Mouse (Mus musculus) forebrain, embryonic 15.5 days (tissue): Measurements from ENCODE around the gene Zic1. TPM values are rescaled to one million over a fixed set of nuclear protein-coding genes. Genes with fewer than 3 reads are reported as not detected.

Source experiments
- ATAC-seq: fragments of 200-750 bp; cut with Nextera tagmentation; replicated peaks from 2 replicates; pipeline ENCODE4 v1.8.0; 2017; ENCODE audit warnings: mild to moderate bottlenecking, moderate TSS enrichment, moderate library complexity
- H3K27ac ChIP-seq: fragments of 300-500 bp; sonication (generic); replicated peaks from 2 replicates; pipeline ENCODE4 v1.5.1; 2015; ENCODE audit warnings: mild to moderate bottlenecking, inconsistent platforms
- H3K27me3 ChIP-seq: fragments of 300-500 bp; sonication (generic); 2 replicates; pipeline ENCODE4 v1.6.1; 2015; ENCODE audit warnings: inconsistent platforms
- H3K36me3 ChIP-seq: fragments of 300-500 bp; sonication (generic); 2 replicates; pipeline ENCODE4 v1.6.1; 2015; ENCODE audit warnings: mild to moderate bottlenecking, inconsistent platforms
- H3K4me1 ChIP-seq: fragments of 300-500 bp; sonication (generic); 2 replicates; pipeline ENCODE4 v1.6.1; 2015; ENCODE audit warnings: inconsistent platforms
- H3K4me2 ChIP-seq: fragments of 300-500 bp; sonication (generic); replicated peaks from 2 replicates; pipeline ENCODE4 v1.6.1; 2015; ENCODE audit warnings: mild to moderate bottlenecking, inconsistent platforms
- H3K4me3 ChIP-seq: fragments of 300-500 bp; sonication (generic); 2 replicates; pipeline ENCODE4 v1.5.1; 2015; ENCODE audit warnings: mild to moderate bottlenecking, inconsistent platforms
- H3K9ac ChIP-seq: fragments of 300-500 bp; sonication (generic); replicated peaks from 2 replicates; pipeline ENCODE4 v1.6.1; 2015; ENCODE audit warnings: mild to moderate bottlenecking, inconsistent platforms
- H3K9me3 ChIP-seq: fragments of 300-500 bp; sonication (generic); 2 replicates; pipeline ENCODE4 v1.6.1; 2016; ENCODE audit warnings: inconsistent platforms
- WGBS: fragments of 180-500 bp; shearing (Covaris S2); methylation state at CpG from one replicate; pipeline ENCODE4 v1.1.7; 2015; ENCODE audit warnings: mixed read lengths; 5-methylcytosine and 5-hydroxymethylcytosine counted together
- polyA plus RNA-seq: library from polyadenylated mRNA; unstranded; fragments of >200 nt; fragmentation: Nextera tagmentation; extraction: Ambion mirVana; gene quantifications from 2 replicates; pipeline ENCODE4 v1.2.1, GENCODE M21; 2015

The Zic1 gene
- polyA plus RNA-seq, 1 experiment from 2014 or later = 9.6 TPM

DNA sequence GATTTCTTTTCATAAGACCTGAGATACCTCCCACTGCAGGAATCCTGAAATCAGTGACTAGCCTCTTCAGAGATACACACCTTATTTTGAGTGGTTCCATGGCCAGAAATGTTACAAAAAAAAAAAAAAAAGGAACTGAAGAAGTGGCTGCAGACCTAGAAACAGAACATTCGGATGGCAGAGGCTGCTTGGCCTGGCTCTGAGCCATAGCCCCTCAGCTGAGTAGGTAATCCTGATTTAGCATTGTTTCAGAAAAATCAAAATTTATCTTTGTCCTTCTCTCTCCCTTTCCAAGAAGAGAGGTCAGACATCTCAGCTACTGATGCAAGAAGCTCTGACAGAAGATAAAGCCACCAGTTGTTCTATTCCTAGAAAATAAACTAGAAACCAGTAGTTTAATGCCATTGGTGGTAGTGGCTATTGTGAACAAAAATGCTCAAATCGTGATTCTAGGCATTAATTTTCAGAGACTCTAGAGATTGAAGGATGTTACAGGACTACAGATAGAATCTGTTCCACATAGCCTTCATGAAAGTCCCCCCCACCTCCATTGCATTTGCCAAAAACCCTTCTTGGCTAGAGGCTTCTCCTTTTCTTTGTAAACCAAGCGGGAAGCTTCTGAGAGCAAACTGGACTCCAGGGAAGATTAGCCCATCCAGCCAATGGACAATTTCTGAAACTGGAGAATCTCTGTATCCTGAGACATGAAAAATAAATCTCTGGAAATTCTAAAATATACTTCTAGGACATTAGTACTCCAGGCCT lies 8.4 kb upstream of the Zic1 start:
- Histone ChIP-seq H3K27me3 (peaks cover 86% of the 10 kb centered on the region), H3K4me3 (no peak overlapping the region), H3K4me2 (no peak overlapping the region), H3K9me3 (no peaks in the 10 kb centered on the region), H3K4me1 (peaks cover 13% of the 10 kb centered on the region), H3K27ac (peak overlapping the region; percentile 33; the same call in 1 of the 2 replicates), H3K36me3 (no peaks in the 10 kb centered on the region), H3K9ac (no peak overlapping the region)
- no peak for ATAC-seq
- 42% methylated on average over 3 of the region's 3 CpGs for WGBS

DNA sequence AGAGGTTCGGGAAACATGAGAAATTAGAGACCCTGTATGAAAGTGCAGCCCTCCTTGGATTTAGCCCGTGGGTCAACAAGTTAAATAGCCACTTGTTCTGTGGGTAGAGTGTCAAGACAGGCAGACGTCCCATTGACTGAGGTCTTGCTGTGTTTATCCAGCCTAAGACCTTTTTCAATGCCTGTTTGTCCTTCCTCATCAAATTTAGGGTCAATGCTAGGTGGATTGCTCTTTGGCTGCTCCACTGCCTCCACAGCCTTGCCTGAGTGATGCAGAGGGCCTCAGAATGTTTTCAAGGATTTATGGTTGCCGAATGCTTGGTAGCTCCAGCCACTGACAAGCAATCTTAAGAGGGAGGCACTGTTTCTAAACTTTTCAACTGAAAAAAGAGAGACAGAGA lies 6.0 kb upstream of the Zic1 start:
- Histone ChIP-seq H3K4me3 (no peak overlapping the region), H3K9me3 (no peaks in the 10 kb centered on the region), H3K36me3 (no peaks in the 10 kb centered on the region), H3K9ac (no peak overlapping the region), H3K4me2 (no peak overlapping the region; the same call in 1 of the 2 replicates), H3K4me1 (no peaks in the 10 kb centered on the region), H3K27ac (peak overlapping the region; percentile 90), H3K27me3 (peaks cover 82% of the 10 kb centered on the region)
- WGBS = 31% methylated on average over 4 of the region's 4 CpGs
- no peak for ATAC-seq

DNA sequence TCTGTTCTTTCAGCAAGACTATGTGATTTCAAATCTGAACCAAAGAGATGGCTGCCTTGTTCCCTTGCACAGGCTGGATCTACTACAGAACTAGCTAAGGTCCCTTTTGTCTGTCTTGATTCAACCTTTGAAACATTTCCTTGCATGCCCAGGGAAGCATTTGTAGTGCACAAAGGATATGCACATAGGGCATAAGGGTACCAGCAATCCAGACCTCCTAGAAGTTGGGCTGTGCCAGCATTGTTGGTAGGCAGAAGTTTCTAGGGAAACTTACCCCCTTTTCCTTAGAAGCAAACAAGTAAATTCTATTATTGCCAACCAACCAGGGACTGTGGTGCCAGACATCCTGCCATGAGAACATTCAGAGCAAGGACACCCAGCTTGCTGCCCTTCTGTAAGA lies 5.4 kb upstream of the Zic1 start:
- no peaks in the 10 kb centered on the region for H3K36me3 ChIP-seq
- H3K9ac ChIP-seq = no peak overlapping the region
- H3K9me3 ChIP-seq = no peaks in the 10 kb centered on the region
- no peak overlapping the region for H3K4me3 ChIP-seq
- H3K4me1 ChIP-seq = no peaks in the 10 kb centered on the region
- ATAC-seq = 0 out of 2 replicates have a peak, but pooled peaks have one; percentile 15
- peak overlapping the region; percentile 90 for H3K27ac ChIP-seq
- no peak overlapping the region; the same call in 1 of the 2 replicates for H3K4me2 ChIP-seq
- peaks cover 78% of the 10 kb centered on the region for H3K27me3 ChIP-seq

DNA sequence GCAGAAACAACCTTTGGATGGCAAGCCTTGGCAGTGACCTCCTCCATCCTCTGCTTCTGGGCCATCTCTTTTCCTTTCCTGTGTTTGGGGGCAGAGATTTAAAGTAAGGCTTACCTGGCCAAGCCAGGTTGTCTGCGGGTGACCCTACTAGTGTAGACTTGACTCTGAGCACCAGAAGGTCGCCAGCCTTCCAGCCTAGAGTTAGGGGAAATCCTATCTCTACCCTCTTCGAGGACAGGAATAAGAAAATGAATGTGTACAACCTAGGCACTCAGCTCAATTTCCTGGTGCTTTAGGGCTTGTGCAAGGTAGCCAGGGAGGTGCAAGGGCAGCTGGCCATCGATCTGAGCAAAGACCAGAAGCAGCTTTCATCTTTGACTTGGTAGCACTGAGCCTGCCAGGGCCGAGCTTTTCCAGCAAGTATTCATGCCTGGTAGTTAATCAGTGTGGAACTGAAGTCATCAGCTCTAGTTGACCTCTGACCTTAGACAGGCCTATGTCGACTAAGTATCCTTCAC lies 4.6 kb upstream of the Zic1 start:
- peaks cover 4% of the 10 kb centered on the region for H3K4me1 ChIP-seq
- H3K36me3 ChIP-seq = no peaks in the 10 kb centered on the region
- H3K9ac ChIP-seq = peak overlapping the region; percentile 18; the same call in 1 of the 2 replicates
- H3K4me2 ChIP-seq = peak overlapping the region; percentile 18; the same call in 1 of the 2 replicates
- H3K9me3 ChIP-seq = no peaks in the 10 kb centered on the region
- H3K27me3 ChIP-seq = peaks cover 70% of the 10 kb centered on the region
- ATAC-seq = no peak
- peak overlapping the region; percentile 28 for H3K4me3 ChIP-seq
- H3K27ac ChIP-seq = peak overlapping the region; percentile 90
- 21% methylated on average over 6 of the region's 6 CpGs for WGBS

DNA sequence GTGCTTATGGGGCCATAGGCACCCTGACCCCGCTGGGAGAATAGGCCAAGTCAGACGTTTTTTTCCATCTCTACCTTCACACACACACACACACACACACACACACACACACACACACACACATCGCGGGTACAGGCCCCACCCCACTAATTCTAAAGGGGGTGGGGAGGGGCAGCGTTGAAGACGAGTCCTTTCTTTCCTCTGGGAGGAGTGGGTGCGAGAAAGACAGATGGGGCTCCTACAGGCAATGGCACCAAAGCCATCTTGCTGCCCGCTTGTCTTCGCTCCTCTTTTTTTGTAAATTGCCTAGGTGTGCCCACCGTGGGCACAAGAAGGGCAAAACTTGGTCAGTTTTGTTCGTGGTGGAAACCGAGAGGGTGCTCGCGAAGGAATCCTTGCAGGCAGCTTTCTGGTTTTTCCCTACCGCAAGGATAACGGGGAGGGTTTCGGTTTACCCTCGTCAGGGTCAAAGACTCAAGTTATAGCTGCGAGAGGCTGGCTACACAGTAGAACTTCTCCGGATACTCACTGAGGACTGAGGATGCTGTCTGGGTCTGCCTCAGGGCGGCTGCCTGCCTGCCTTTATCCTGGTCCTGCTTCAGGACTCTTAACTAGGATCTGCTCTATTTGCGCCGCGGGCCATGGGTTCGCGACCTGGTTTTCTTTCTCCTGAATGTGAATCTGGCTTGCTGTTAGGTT lies 3.8 kb upstream of the Zic1 start:
- WGBS = 19% methylated on average over 26 of the region's 26 CpGs
- Histone ChIP-seq H3K27ac (peak overlapping the region; percentile 90), H3K4me3 (peak overlapping the region; percentile 28), H3K36me3 (no peaks in the 10 kb centered on the region), H3K27me3 (peaks cover 62% of the 10 kb centered on the region), H3K9ac (peak overlapping the region; percentile 18), H3K9me3 (no peaks in the 10 kb centered on the region), H3K4me2 (peak overlapping the region; percentile 30), H3K4me1 (peaks cover 12% of the 10 kb centered on the region)
- no peak for ATAC-seq

DNA sequence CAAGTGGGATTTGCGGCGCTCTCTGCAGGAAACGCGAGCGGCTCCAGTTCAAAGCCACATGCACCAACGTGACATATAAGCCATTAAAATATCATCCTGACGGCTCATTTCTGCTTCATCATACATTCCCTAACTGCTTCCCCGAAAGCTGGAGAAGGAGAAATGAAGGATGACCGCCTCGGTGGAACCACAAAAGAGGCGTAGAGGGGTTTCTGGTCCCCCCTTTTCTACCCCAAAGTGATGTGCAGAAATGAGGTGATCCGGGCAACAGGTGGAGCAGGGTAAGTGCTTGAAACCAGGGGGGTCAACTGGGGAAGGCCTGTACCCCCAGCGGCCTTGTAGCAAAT lies 3.3 kb upstream of the Zic1 start:
- 16% methylated on average over 13 of the region's 13 CpGs for WGBS

DNA sequence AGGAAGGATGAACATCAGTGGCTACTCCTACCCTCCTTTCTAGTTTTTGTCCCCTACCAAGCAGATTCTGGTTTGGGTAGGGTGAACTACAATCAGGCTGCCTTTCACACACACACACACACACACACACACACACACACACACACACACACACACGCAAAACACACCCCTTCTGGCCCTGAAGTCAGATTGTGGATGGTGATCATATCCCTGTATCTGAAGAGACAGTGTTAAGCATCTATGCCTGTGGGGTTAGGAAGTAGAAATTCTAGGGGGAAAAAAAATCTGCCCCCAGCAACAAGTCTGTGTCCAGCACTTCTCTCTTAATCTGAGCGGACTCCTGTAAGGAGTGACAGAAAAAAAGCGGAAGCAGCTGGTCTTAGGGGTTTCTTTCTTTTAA lies 2.5 kb upstream of the Zic1 start:
- no peaks in the 10 kb centered on the region for H3K9me3 ChIP-seq
- ATAC-seq = no peak
- 17% methylated on average over 3 of the region's 3 CpGs for WGBS
- peaks cover 57% of the 10 kb centered on the region for H3K27me3 ChIP-seq
- no peak overlapping the region for H3K4me3 ChIP-seq
- H3K36me3 ChIP-seq = no peaks in the 10 kb centered on the region
- peak overlapping the region; percentile 30; the same call in 1 of the 2 replicates for H3K4me2 ChIP-seq
- peaks cover 18% of the 10 kb centered on the region for H3K4me1 ChIP-seq
- peak overlapping the region; percentile 90 for H3K27ac ChIP-seq
- H3K9ac ChIP-seq = no peak overlapping the region

More for the DNA sequence above, 3.3 kb upstream of the Zic1 start:
- Histone ChIP-seq H3K9me3 (no peaks in the 10 kb centered on the region), H3K9ac (no peak overlapping the region; the same call in 1 of the 2 replicates), H3K27ac (peak overlapping the region; percentile 90), H3K27me3 (peaks cover 59% of the 10 kb centered on the region), H3K4me2 (peak overlapping the region; percentile 30), H3K4me1 (peaks cover 17% of the 10 kb centered on the region), H3K4me3 (peak overlapping the region; percentile 28), H3K36me3 (no peaks in the 10 kb centered on the region)
- ATAC-seq = no peak

DNA sequence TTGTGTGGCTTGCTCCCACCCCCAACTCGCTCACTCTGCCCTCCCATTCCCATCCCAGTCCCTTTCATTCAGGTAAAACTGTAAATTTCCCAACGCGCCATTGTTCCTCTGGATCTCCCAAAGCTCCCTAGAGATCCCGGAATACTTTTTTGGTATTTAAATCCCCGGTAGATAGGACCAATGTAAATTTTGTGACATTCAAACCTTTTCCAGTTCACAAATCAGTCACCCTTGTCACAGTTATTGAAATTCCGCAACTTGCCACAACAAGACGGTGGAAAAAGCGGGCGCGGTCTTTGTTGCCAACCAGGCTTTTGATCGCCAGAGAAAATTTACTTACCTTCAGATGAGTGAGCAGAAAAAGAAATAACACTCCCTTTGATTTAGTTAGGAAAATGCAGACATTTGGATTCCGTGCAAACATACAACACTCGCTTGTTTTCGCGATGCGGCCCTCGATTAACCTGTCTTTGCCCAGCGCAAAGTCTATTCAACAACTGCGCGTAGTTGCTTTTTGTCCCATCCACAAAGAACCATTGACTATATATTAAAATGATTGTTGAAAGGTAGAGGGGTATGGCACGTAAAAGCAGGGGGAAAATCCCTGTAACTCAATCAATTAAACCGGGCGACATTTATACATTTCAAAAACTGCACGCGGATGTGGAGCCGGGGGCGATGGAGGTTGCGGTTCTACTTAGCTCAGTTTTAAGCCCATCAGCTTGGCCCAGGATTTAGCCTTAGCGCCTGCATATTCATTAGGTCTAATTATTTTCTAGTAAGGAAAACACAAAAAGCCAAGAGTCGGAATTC lies 1.6 kb upstream of the Zic1 start:
- Histone ChIP-seq H3K27me3 (peaks cover 52% of the 10 kb centered on the region), H3K36me3 (no peaks in the 10 kb centered on the region), H3K9me3 (no peaks in the 10 kb centered on the region), H3K4me3 (peak overlapping the region; percentile 54), H3K27ac (peak overlapping the region; percentile 90), H3K4me1 (peaks cover 21% of the 10 kb centered on the region), H3K4me2 (peak overlapping the region; percentile 52), H3K9ac (peak overlapping the region; percentile 14)
- 1% methylated on average over 30 of the region's 30 CpGs for WGBS
- ATAC-seq = no peak

DNA sequence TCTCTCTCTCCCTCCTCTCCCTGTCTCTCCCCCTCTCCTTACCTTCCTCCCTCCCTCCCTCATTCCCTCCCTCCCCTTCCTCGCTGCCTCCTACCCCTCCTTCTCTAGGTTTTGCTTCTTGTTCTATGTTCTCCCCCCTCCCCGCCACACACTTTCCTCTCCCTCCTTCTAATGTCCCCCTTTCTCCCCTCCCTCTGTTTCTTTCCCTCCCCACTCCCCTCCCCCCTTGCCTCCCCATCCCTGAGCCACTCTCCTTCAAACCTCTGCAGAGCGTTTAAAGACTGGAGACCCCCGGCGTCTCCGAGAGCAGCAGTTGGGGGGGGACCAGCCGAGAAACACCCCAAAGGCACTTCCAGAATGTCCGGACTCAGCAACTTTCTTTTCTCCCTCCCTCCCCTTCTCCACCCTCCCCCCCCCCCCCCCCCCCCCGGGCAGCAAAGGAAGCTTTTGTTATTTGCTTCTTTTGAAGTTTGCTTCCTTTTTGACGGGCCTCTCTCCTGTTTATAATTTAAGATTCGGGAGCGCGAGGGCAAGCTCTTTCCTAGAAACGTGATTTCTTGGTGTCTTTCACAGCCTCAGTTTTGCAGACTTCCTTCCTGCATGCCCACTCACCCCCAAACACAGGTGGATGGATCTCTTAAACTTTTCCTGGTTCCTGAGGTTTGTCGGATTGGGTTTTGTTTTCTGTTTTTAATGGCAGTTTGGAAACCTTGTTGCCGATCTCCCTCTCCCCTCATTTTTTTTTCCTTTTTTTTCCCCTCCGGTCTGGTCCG lies 802 bp upstream of the Zic1 start:
- WGBS = 1% methylated on average over 18 of the region's 18 CpGs
- Histone ChIP-seq H3K27ac (peak overlapping the region; percentile 90), H3K4me2 (peak overlapping the region; percentile 52), H3K9me3 (no peaks in the 10 kb centered on the region), H3K4me1 (peaks cover 28% of the 10 kb centered on the region), H3K4me3 (peak overlapping the region; percentile 54), H3K9ac (peak overlapping the region; percentile 14), H3K27me3 (peaks cover 44% of the 10 kb centered on the region), H3K36me3 (no peaks in the 10 kb centered on the region)
- 0 out of 2 replicates have a peak, but pooled peaks have one; percentile 4 for ATAC-seq

DNA sequence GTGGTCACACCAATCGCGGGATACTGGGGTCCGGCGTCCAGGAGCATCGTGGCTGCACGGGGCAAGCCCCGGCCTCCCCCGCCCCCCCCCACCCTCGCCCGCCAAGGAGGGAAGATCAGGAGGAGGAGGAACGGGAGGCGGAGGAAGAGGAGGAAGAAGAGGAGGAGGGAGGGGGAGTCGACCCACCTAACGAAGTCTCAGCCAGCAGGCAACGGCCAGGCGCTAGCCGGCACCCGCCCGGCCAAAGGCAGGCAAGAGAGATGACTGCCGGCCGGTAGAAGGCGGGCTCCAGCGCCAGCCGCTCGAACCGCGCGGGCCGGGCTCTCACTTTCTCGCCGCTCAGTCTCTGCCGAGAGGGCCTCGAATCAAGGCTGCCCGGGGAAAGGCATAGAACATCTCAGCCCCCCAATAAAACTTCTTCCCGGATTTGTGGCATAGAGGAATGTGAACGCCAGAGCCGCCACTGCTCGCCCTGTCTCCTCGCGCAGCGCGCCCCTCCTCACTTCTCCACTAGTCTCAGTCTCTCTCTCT lies 574 bp downstream of the Zic1 start:
- peak overlapping the region; percentile 54 for H3K4me3 ChIP-seq
- no peaks in the 10 kb centered on the region for H3K36me3 ChIP-seq
- ATAC-seq = peak; percentile 43
- WGBS = 0% methylated on average over 41 of the region's 42 CpGs
- peaks cover 29% of the 10 kb centered on the region for H3K4me1 ChIP-seq
- H3K9ac ChIP-seq = peak overlapping the region; percentile 69
- peak overlapping the region; percentile 52 for H3K4me2 ChIP-seq
- H3K9me3 ChIP-seq = no peaks in the 10 kb centered on the region
- peaks cover 30% of the 10 kb centered on the region for H3K27me3 ChIP-seq
- H3K27ac ChIP-seq = peak overlapping the region; percentile 90
